Mouse (Mus musculus): ENCODE data around the gene Lama2. TPM values are rescaled to one million over a fixed set of nuclear protein-coding genes. Genes with fewer than 3 reads are reported as not detected.

Gene Lama2
- polyA plus RNA-seq, 1 experiment: 7.6 TPM

DNA sequence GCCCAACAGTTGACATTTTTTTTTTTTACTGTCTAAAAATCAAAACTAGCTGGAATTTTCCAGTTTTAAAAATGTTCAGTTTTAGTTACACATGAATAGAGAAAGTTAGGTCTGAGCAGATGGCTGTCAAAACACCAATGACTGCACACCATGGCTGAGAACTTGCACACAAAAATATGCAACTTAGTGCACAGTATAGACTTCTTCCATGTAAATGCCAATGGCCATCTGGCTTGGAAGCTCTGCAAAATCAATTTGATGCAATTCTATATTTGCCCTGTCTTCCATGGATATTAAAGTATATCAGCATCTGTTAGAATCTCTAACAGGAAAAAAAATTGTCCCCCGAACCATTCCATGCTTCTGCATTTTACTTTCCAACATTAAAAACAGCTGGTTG is 135.5 kb downstream of the Lama2 start:
- H3K4me1 ChIP-seq (ENCODE audit: control insufficient read depth, insufficient read depth, insufficient read length, low read length): no peaks in the 10 kb centered on the region
- no peak overlapping the region for H3K4me3 ChIP-seq (ENCODE audit: insufficient read depth, low read depth, low read length)
- no peak overlapping the region for H3K27ac ChIP-seq (replicated peaks; ENCODE audit: low read depth, low read length)

DNA sequence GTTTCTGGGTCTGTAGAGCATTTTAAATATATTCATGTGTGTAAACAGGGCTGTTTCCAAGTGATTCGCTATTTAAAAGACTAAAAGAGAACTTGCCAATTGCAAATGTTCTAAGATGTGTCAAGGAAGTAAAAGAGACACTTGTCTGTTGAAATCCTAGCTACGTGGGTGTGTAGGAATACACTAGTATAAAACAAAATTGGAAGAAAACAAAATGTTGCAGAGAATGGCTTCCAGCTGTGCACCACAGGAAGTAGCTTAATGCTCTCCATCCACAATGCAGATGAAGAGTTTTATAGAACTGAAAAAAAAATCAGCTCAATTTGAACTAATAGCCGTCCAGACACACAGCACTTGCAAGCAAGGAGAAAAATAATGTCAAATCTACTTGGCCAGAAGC is 144.0 kb downstream of the Lama2 start:
- H3K4me1 ChIP-seq (ENCODE audit: control insufficient read depth, insufficient read depth, insufficient read length, low read length): no peaks in the 10 kb centered on the region
- no peak overlapping the region for H3K27ac ChIP-seq (replicated peaks; ENCODE audit: low read depth, low read length)
- no peak overlapping the region for H3K4me3 ChIP-seq (ENCODE audit: insufficient read depth, low read depth, low read length)

DNA sequence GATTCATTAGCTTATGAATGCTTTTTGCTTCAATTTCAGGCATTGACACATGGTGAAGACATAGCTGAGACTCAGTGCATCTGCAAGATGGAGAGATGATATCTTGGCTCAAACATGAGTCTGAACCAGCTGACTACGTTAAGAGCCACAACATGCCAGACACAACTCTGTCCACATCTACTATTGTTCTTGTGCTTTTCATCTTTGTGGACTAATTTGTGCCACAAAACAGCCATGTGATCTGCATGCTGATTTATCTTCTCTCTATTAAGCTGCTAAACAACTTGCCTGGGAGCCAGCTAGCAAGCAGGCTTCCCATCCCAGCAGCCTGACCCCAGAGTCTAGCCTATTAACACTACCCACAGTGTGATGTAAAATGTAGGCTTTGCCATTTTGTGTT is 151.3 kb downstream of the Lama2 start:
- Histone ChIP-seq H3K4me3 (ENCODE audit: insufficient read depth, low read depth, low read length) (no peak overlapping the region), H3K27ac (replicated peaks; ENCODE audit: low read depth, low read length) (no peak overlapping the region), H3K4me1 (ENCODE audit: control insufficient read depth, insufficient read depth, insufficient read length, low read length) (no peaks in the 10 kb centered on the region)

DNA sequence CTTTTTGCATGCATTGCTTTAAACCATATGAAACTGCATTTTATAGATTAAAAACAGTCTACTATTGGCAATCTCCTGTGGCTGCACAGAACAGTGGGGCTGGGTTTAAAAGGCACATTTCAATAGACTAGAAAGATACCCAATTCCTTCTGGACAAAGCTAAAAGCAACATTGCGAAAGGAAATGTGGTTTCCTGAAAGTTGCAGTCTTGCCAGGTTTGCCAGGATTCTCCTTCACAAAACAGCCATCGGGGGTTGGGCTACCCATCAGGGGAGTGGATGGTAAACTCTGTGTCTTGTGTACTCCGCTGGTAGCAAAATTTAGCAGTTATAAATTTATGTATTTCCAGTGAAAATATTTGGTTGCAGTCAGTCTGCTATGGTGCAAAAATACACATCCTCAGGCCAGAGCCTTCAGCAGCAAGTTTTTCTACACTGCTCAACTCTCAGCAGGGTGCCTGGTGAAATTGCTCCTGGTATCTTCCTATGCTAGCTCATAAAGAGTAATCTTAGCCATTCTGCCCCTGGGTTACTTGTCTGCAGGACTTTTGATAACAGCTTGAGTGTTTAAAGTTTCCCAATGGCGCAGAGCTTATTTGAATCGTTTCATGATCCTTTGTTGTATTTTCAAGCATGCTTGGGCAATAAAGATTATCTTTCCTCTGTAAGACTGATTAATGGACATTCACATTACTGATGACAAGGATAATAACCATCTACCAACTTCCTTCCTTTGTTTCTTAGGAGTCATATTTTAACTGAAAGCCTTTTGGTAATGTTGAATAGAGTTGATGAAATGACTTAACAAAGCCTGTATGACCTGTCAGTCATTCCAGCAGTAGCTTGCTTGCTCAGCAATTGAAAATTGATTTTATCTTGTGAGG is 205.7 kb downstream of the Lama2 start:
- H3K4me3 ChIP-seq (ENCODE audit: insufficient read depth, low read depth, low read length): no peak overlapping the region
- H3K27ac ChIP-seq (replicated peaks; ENCODE audit: low read depth, low read length): no peak overlapping the region
- H3K4me1 ChIP-seq (ENCODE audit: control insufficient read depth, insufficient read depth, insufficient read length, low read length): no peaks in the 10 kb centered on the region

DNA sequence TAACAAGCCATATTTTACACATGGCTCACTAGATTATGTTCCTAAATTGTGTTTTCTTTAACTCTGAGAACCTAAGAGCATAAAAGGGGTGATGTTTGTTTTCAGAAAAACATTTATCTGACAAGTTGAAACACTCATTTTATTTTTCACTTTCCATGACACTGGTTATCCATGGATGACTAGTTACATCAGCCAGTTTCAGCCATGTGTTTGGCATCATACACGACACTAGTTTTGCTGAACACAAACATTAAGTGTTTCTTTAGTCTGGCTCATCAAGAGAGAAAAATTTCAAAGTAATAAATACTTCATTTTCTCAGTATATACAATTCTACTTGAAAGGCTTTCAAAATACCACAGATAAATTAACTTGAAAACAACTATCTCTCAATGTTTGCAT is 228.8 kb downstream of the Lama2 start:
- no peak overlapping the region for H3K27ac ChIP-seq (replicated peaks; ENCODE audit: low read depth, low read length)
- no peak overlapping the region for H3K4me3 ChIP-seq (ENCODE audit: insufficient read depth, low read depth, low read length)
- H3K4me1 ChIP-seq (ENCODE audit: control insufficient read depth, insufficient read depth, insufficient read length, low read length): no peaks in the 10 kb centered on the region

DNA sequence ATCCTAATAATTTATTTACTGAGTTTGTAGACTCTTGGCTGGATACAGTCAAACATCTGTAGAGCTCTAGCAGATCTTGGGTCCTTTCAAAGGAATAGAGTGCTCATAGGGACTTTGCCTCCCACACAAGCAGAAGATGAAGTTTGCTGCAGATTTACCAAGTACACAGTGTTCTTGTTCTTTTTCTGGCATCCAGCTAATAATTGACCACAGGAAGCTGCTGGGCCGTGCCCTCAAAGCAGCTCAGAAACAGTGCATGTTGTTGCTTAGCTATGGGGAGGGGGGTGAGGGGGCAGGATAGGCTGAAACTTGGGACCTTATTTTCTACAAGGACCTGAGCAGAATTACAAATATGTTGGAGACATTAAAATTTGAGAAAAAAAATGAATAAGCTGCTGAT is 232.0 kb downstream of the Lama2 start:
- Histone ChIP-seq H3K4me3 (ENCODE audit: insufficient read depth, low read depth, low read length) (no peak overlapping the region), H3K4me1 (ENCODE audit: control insufficient read depth, insufficient read depth, insufficient read length, low read length) (no peaks in the 10 kb centered on the region), H3K27ac (replicated peaks; ENCODE audit: low read depth, low read length) (no peak overlapping the region)

DNA sequence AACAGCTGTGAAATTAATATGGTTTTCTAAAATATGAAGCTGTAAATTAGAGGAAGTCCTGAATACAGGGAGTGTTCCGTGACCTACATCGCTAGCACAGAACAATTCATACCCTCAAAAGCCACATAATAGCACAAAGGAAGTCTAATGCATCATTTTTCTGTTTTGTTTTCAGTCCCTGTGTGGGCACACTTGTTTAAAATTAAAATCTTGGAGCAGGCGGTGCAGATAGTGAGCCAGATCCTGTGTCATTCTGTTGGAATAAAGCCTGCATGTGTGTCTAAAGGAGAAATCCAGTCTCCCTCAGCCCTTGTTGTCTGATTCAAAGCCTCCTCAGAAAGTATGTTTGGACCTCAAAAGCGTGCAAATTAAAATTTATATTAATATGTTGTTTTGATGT is 234.9 kb downstream of the Lama2 start:
- no peak overlapping the region for H3K4me3 ChIP-seq (ENCODE audit: insufficient read depth, low read depth, low read length)
- H3K4me1 ChIP-seq (ENCODE audit: control insufficient read depth, insufficient read depth, insufficient read length, low read length): no peaks in the 10 kb centered on the region
- H3K27ac ChIP-seq (replicated peaks; ENCODE audit: low read depth, low read length): no peak overlapping the region

DNA sequence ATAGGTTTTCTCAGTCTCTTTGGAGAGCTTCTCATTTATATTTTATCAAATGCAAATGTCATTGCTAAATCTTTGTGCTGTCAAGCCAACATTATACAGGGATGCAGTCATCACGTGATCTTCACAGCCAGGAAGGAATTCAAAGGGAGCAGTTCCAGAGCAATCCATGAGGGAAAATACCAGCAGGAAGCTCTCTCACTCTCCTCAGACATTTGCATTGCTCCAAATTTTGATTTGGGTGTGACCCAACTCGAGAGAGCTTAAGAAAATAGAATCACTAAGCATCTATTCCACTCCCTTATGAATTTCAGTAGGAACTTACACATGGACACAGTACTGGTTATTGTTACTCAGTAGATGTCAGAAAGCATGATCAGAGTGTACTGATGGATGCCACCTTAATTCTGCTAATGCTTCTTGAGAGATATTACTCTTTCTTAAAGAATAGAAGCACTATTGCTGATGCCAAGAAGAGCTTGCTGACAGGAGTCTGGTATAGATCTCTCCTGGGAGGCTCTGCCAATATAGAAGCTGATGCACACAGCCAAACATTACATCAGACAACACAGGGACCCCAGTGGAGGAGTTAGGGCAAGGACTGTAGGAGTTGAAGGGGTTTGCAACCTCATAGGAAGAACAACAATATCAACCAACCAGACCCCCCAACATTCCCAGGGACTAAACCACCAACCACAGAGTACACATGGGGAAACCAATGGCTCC is 236.5 kb downstream of the Lama2 start:
- H3K4me1 ChIP-seq (ENCODE audit: control insufficient read depth, insufficient read depth, insufficient read length, low read length): no peaks in the 10 kb centered on the region
- H3K27ac ChIP-seq (replicated peaks; ENCODE audit: low read depth, low read length): no peak overlapping the region
- no peak overlapping the region for H3K4me3 ChIP-seq (ENCODE audit: insufficient read depth, low read depth, low read length)

DNA sequence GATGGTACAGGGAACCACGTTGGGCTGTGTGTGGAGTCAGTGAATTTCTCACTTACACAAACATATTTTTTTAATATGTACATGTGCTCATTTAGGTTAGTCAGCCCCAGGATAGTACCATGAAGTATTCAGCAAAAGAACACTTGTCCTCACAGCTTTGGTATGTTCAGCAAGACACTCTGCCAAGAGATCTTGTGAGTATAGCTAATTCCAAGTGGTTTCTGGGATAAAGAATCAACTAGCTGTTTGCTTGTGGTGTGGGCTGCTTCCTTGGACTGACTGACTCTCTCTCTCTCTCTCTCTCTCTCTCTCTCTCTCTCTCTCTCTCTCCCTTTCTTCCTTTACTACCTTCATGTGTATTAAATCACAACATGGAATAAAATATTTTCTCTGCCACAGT is 241.3 kb downstream of the Lama2 start:
- Histone ChIP-seq H3K27ac (replicated peaks; ENCODE audit: low read depth, low read length) (no peak overlapping the region), H3K4me1 (ENCODE audit: control insufficient read depth, insufficient read depth, insufficient read length, low read length) (no peaks in the 10 kb centered on the region), H3K4me3 (ENCODE audit: insufficient read depth, low read depth, low read length) (no peak overlapping the region)

DNA sequence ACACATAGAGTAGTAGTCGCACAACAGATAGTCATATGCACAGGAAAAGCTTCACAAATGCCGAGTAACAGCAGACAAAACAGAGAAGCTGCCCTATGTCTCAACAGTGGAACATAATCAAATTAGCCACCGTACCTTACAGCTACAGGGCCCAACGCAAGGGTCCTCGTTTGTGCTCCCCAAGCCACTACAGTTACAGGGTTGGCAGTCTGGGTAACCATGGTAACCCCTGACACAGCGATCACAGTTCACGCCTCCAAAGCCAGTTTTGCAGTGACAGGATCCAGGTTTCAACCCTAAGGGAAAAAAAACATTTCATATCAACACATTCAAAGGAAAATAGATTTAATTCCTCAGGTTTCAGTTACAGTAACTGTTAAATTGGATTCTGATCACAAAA is 275.3 kb downstream of the Lama2 start:
- Histone ChIP-seq H3K4me3 (ENCODE audit: insufficient read depth, low read depth, low read length) (no peak overlapping the region), H3K27ac (replicated peaks; ENCODE audit: low read depth, low read length) (no peak overlapping the region), H3K4me1 (ENCODE audit: control insufficient read depth, insufficient read depth, insufficient read length, low read length) (no peaks in the 10 kb centered on the region)

DNA sequence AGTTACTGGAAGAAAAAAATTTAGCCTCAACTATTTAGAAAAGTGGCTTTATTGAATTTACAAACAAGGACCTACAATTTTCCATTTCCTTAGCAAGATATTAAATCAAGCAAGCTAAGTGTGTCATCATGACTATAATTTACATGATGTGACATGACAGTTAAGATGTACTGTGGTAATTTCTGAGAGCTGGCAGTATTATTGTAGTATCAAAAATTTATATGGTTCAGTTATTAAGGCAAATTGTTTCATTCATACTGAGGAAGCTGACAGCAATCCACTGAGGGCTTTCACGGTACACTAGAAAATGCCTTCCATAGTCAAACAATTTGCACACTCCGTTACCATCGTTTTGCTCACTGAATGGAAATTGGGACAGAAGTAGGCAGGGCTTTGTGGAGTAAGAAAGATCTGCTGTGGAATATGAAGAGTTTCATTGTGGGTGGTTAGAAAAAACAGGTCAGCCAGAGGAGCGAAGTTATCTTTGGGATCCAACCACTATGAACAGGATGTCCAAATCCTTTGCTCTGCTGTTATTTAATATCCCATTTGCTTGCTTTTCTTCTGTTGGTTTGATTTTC is 297.1 kb downstream of the Lama2 start:
- Histone ChIP-seq H3K27ac (replicated peaks; ENCODE audit: low read depth, low read length) (no peak overlapping the region), H3K4me1 (ENCODE audit: control insufficient read depth, insufficient read depth, insufficient read length, low read length) (no peaks in the 10 kb centered on the region), H3K4me3 (ENCODE audit: insufficient read depth, low read depth, low read length) (no peak overlapping the region)

DNA sequence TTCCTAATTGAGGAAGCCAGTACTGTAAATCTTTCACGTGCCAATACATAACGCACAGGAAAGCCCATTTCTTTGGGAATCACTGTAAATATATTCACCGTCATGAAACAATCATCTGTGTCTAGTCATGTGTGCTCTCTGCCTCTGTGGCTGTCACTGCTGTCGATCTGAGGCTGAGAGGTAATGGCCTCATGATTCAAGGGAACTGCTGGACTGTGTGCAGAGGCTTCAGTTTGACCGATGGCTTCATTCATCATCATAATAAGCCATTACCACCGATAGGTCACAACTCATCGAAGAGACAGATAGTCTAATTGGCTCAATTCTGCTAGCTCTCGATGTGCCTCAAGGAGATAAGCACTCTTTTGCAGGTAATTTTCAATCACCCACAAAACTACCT is 312.1 kb downstream of the Lama2 start:
- Histone ChIP-seq H3K27ac (replicated peaks; ENCODE audit: low read depth, low read length) (no peak overlapping the region), H3K4me1 (ENCODE audit: control insufficient read depth, insufficient read depth, insufficient read length, low read length) (no peaks in the 10 kb centered on the region), H3K4me3 (ENCODE audit: insufficient read depth, low read depth, low read length) (no peak overlapping the region)

DNA sequence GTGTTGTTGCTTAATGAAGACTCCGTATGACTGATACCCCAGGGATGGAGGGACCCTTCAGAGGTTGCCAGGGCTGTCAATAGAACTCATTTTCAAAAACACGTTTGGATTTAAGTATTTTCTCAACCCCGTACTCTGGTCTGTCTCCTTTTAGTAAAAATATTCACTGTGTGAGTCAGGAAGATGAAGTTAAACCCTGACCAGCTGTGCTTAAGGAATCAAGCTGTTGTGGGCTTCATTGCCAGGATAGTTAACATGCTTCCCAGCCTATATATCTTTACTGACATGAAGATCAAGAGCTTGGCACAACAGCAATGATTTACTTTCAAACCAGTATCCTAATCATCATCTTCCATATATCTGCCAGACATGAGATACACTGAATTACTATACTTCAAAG is 314.3 kb downstream of the Lama2 start:
- H3K27ac ChIP-seq (replicated peaks; ENCODE audit: low read depth, low read length): no peak overlapping the region
- no peaks in the 10 kb centered on the region for H3K4me1 ChIP-seq (ENCODE audit: control insufficient read depth, insufficient read depth, insufficient read length, low read length)
- no peak overlapping the region for H3K4me3 ChIP-seq (ENCODE audit: insufficient read depth, low read depth, low read length)

DNA sequence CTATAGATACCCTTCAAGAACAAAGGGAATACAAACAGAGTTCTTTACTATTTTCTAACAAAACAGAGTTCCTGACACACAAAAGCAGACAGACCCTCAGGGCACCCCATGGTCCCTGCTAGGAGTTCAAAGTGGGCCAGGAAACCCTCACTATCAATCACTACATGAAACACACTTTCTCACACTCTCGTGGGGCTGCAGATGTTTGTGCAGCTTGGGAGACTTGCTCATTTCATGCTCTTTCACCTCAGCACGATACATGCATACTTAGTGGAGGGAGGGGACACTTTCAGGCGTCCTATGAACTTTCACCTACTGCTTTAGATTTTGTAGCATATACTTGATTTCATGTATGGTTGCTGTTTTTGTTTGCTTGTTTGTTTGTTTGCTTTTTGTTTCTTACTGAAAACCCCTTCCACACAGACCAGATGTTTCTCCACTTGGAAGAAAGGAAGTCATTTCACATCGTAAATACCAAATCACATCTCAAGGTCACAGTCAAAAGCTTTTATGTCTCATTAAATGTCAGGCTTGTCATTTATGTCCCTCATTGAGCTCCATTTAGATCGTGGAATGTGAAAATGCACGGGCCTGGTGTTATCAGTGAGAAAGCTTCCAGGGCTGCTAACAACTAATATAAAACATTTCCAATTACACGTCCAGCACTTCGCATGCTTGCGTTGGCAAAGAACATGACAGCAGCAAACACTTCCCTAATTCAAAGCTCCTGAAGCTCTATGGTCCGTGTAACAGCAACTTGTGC is 334.3 kb downstream of the Lama2 start:
- H3K4me3 ChIP-seq (ENCODE audit: insufficient read depth, low read depth, low read length): no peak overlapping the region
- no peaks in the 10 kb centered on the region for H3K4me1 ChIP-seq (ENCODE audit: control insufficient read depth, insufficient read depth, insufficient read length, low read length)
- no peak overlapping the region for H3K27ac ChIP-seq (replicated peaks; ENCODE audit: low read depth, low read length)

DNA sequence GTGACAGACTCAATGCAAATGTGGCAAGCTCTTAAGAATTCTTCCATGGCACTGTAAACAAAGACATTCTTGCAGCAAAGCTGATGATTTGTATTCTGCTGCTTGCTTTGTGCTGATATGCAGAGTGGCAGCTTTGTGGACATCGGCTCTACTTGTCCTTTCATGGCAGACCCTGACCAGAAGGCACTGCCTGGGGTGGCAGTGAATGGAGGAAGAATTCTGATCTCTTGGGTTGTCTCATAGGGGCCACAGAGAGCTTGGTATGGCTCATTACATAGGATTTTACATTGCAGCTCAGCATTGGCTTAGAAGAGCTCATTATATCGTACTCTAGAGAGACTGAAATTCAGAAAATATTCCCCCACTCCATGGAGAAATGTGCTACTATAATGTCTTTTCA is 352.1 kb downstream of the Lama2 start:
- Histone ChIP-seq H3K4me3 (ENCODE audit: insufficient read depth, low read depth, low read length) (no peak overlapping the region), H3K27ac (replicated peaks; ENCODE audit: low read depth, low read length) (no peak overlapping the region), H3K4me1 (ENCODE audit: control insufficient read depth, insufficient read depth, insufficient read length, low read length) (no peaks in the 10 kb centered on the region)
